Mouse (Mus musculus): ENCODE measurements around the gene Klhl31.

GRCm38 (mm10) chr9:77587616-77588015 lies 48.7 kb upstream of the Klhl31 start:
- TF ChIP-seq HCFC1 (IDR thresholded peaks at IDR 0.05; ENCODE audit: borderline replicate concordance, insufficient read depth, low read length) (no peak), MAFK (IDR thresholded peaks at IDR 0.05; ENCODE audit: insufficient read depth, low read depth, low read length) (no peak), ZC3H11A (IDR thresholded peaks at IDR 0.05; ENCODE audit: borderline replicate concordance, low read depth, low read length) (no peak)
